Mouse (Mus musculus): ENCODE data around the gene Epha6. TPM values are rescaled to one million over a fixed set of nuclear protein-coding genes. Genes with fewer than 3 reads are reported as not detected.

The Epha6 gene
- polyA plus RNA-seq (2015; fragmentation: Nextera tagmentation; extraction: Ambion mirVana): 8.9 and 9.1 TPM in 2 replicates

DNA sequence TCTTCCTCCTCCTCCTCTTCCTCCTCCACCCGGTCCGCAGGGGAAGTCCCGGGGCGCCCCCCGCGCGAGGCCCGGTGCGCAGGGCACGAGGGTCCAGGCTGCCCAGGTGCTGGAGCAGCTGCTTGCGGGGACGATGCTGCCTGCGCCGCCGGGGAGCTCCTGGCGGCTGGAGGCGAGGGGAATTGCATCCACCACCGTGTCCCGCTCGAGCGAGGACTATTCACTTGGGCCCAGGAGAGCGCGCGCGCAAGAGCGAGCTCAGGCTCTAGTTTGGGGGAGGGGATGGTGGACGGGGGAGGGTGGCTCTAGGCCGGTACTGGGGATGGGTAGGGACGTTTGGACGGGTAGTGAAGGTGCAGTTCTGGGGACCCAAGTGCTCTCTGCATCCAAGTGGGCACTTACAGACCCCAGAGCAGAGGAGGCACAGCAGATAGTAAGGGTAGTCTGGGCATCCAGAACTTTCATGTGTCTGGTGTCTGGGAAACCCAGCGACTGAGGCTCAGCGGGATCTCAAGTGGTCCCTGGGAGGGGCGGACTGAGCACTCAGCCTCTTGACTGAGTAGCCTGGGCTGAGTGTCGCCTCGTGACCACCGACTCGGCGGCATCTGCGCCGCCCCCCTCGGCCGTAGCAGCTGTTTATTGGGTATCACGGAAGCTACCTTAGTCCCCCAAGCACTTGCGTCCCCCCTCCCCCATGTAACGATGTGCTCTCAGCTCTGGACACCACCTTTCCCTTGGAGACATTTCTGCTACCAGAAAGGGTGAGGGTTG is at the start of gene Epha6:
Gene Epha6 (minus strand): TSS at position 471 of the 771 bp plus-strand sequence.
- Histone ChIP-seq H3K36me3 (replicated peaks) (no peaks in the 10 kb centered on the region), H3K27ac (peak within 1 kb of the TSS; percentile 73), H3K9ac (peak within 1 kb of the TSS; percentile 70), H3K9me3 (no peaks in the 10 kb centered on the region), H3K4me3 (peak within 1 kb of the TSS; percentile 69), H3K4me2 (peak within 1 kb of the TSS; percentile 98), H3K27me3 (replicated peaks) (no peaks in the 10 kb centered on the region), H3K4me1 (peaks cover 13% of the 10 kb centered on the region)
- under 1% methylated on average over 45 of the region's 45 CpGs for WGBS
- peak; percentile 80 for ATAC-seq (replicated peaks)

DNA sequence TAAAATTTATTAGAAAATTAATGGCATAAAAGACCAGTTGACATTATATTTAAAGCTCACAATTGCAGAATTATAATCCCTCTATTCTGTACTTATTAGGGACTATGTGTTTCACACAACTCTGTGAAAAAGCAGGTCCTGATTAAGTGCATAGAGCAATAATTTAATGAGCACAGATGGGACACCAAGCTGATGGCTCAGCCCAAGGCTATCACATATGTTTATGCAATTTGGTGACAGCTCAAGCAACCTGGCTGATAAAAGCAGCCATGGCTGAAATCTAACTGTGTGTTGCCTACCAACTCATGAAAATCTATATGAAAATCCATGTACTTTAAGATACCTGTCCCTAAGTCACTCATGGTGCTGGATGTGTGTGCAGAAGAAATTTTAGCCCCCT is 46.4 kb upstream of the Epha6 start:
- no peak overlapping the region for H3K4me2 ChIP-seq
- H3K4me1 ChIP-seq: no peaks in the 10 kb centered on the region
- H3K9ac ChIP-seq: no peak overlapping the region
- H3K27ac ChIP-seq: no peak overlapping the region
- H3K27me3 ChIP-seq (replicated peaks): no peaks in the 10 kb centered on the region
- no peaks in the 10 kb centered on the region for H3K36me3 ChIP-seq (replicated peaks)
- no peaks in the 10 kb centered on the region for H3K9me3 ChIP-seq
- H3K4me3 ChIP-seq: no peak overlapping the region
- ATAC-seq (replicated peaks): no peak

DNA sequence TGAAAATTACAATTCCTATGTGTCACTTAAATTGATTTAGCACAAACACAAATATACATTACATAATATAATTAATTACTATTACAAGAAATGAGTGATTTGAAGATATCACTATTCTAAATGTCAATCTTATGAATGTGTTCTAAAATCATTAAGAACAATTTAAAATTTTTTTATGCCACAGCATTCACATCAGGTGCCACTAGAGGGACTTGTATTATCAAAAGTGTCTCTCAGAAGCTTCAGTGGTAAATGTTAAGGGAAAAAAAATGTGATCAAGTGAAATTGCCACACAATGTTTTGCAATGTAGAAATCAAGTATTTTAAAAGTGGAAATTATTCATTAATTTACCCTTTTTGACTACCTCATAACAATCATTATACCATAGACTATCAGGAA is 22.8 kb upstream of the Epha6 start:
- Histone ChIP-seq H3K4me1 (no peaks in the 10 kb centered on the region), H3K9me3 (no peaks in the 10 kb centered on the region), H3K4me2 (no peak overlapping the region), H3K9ac (no peak overlapping the region), H3K27ac (no peak overlapping the region), H3K27me3 (replicated peaks) (no peaks in the 10 kb centered on the region), H3K4me3 (no peak overlapping the region), H3K36me3 (replicated peaks) (no peaks in the 10 kb centered on the region)
- no peak for ATAC-seq (replicated peaks)

DNA sequence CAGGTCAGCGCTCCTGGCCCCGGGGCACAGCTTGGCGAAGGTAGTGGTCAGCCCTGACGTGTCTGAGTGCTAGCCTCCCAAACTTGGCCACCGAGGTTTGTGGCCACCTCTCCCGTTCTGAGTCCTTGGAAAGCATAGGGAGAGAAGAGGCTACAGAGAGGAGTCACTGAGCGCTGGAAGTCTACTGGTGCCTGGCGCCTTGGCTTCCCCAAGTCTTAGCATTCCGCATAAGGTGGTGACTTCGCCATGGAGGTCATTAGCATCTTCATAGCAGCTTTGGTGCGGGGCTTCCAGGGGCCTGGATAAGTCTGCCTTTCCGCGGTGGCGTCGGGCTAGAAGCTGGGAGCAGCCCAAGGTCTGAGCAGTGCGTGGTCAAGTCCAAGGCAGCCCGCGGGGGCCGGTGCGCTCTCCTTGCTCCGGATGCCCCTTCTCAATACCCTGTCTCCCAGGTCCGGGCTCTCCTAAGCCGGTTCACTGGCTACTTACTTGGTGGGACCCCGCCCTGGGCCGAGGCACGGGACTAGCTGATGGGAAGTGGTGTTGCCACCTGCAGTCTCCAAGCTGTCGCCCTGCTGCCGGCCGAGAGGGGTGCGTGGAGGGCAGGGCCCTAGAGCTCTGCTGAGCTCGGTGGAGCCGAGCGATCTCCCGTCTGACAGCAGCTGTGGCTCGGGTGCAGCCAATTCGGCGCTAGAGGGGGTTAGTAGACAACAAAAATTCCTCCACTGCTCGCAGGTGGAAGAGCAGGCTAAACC is 677 bp upstream of the Epha6 start:
- Histone ChIP-seq H3K9ac (peak overlapping the region; percentile 70), H3K4me3 (peak overlapping the region; percentile 69), H3K4me1 (peaks cover 13% of the 10 kb centered on the region), H3K9me3 (no peaks in the 10 kb centered on the region), H3K27ac (peak overlapping the region; percentile 73), H3K36me3 (replicated peaks) (no peaks in the 10 kb centered on the region), H3K27me3 (replicated peaks) (no peaks in the 10 kb centered on the region), H3K4me2 (peak overlapping the region; percentile 98)
- peak; percentile 93 for ATAC-seq (replicated peaks)
- WGBS: under 1% methylated on average over 38 of the region's 38 CpGs

DNA sequence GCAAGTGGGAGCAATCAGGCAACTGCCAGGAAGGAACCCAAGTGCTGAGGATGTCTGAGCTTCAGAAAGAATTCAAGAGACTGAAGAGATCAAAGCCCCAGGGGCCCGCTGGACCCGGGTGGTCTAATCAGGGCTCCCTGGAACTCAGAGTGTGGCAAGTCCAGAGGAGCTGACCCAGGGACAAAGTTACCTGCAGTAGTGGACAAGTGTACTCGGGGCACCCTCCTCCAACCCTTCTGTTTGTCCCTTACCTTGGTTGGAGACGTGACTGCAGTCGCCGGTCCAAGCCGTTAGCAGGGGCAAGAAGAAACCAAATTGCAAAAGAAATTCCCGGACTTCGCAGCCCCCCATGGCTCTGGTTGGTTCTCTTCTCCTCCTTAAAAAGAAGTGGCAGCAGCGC is 718 bp downstream of the Epha6 start:
- Histone ChIP-seq H3K27ac (peak overlapping the region; percentile 73; the same call in 1 of the 2 replicates), H3K4me2 (peak overlapping the region; percentile 98), H3K36me3 (replicated peaks) (no peaks in the 10 kb centered on the region), H3K4me1 (peaks cover 13% of the 10 kb centered on the region), H3K9me3 (no peaks in the 10 kb centered on the region), H3K4me3 (peak overlapping the region; percentile 69), H3K9ac (peak overlapping the region; percentile 70), H3K27me3 (replicated peaks) (no peaks in the 10 kb centered on the region)
- WGBS: under 1% methylated on average over 10 of the region's 10 CpGs
- ATAC-seq (replicated peaks): peak; percentile 3; the same call in 1 of the 2 replicates

DNA sequence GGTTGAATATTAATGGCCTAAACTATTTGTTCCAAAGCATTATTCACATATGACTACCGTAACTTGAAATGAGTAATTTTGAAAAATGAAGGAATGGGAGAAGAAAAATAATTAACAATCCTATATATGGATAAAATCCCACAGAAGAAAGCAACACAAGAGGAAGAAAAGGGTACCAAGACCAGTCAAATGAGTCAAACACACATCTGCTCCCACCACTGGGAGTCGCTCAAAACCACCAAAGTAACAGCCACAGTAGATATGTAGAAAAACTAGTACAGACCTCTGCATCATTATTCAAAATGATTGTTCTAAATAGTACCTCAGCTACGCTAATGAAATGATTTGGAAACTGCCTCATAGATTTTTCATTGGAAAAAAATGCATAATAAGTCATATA is 20.0 kb downstream of the Epha6 start:
- Histone ChIP-seq H3K36me3 (replicated peaks) (no peaks in the 10 kb centered on the region), H3K4me3 (no peak overlapping the region), H3K4me1 (no peaks in the 10 kb centered on the region), H3K27me3 (replicated peaks) (no peaks in the 10 kb centered on the region), H3K27ac (no peak overlapping the region), H3K4me2 (no peak overlapping the region), H3K9me3 (no peaks in the 10 kb centered on the region), H3K9ac (no peak overlapping the region)
- WGBS: 82% methylated on average over 3 of the region's 3 CpGs
- ATAC-seq (replicated peaks): no peak

DNA sequence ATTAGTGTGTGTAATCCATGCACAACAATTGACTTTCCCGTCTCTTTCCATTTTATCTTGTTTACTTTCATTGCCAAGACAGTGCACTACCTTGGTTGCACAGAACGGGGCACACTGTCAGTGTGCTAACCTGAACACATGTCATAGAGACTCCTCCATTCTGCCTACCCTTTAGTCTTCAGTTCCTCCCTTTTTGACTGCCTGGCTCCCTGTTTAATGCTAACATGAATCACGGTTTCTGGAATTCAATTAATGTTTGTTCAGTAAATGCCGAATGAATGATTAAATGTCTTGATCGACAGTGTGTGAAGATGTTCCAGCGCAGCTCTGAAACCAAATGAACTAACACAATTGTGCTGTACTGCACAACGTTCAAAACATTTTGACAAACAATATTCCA is 20.6 kb downstream of the Epha6 start:
- H3K27me3 ChIP-seq (replicated peaks): no peaks in the 10 kb centered on the region
- ATAC-seq (replicated peaks): no peak
- H3K27ac ChIP-seq: no peak overlapping the region
- WGBS: 73% methylated on average over 7 of the region's 7 CpGs
- no peaks in the 10 kb centered on the region for H3K9me3 ChIP-seq
- no peak overlapping the region for H3K4me2 ChIP-seq
- H3K36me3 ChIP-seq (replicated peaks): no peaks in the 10 kb centered on the region
- no peak overlapping the region for H3K4me3 ChIP-seq
- H3K9ac ChIP-seq: no peak overlapping the region
- no peaks in the 10 kb centered on the region for H3K4me1 ChIP-seq

DNA sequence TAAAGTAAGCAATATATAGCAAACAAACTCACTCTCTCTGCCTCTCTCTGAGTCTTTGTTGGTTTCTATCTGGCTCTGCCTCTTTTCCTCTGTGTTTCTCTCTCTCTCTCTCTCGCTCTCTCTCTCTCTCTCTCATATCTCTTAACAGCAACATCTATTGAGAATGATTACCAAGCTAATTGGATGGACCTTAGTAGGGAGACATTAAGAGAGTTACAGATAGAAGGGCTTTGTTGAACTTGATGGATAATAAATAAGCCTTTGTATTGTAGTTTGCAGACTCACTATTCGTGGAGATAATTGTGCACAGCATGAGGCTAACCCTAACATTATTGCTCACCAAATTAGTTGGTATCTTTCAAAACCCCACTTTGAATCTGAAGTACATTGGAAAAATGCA is 34.8 kb downstream of the Epha6 start:
- Histone ChIP-seq H3K36me3 (replicated peaks) (no peaks in the 10 kb centered on the region), H3K4me3 (no peak overlapping the region), H3K4me1 (no peaks in the 10 kb centered on the region), H3K9me3 (no peaks in the 10 kb centered on the region), H3K9ac (no peak overlapping the region), H3K27me3 (replicated peaks) (no peaks in the 10 kb centered on the region), H3K4me2 (no peak overlapping the region), H3K27ac (no peak overlapping the region)
- WGBS: 62% methylated on average over 2 of the region's 2 CpGs
- ATAC-seq (replicated peaks): no peak

DNA sequence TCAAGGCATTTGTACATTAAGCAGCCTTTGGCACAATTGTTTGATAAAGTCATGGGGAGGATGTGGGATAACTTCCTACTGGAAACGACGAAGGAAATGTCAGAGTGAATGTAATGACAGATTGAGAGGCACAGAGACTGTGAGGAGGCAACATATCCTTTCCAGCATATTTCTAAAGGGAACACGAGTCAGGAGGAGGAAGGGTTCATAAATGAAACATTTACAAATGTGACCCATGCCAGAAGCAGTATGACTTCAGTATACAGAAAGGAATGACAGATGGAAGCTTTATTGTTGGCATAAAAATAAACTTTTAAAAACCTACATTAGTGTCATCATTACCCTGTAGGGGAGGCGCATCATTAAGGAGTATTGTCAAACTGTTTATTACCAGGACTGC is 60.9 kb downstream of the Epha6 start:
- Histone ChIP-seq H3K9me3 (no peaks in the 10 kb centered on the region), H3K36me3 (replicated peaks) (no peaks in the 10 kb centered on the region), H3K4me3 (no peak overlapping the region), H3K9ac (no peak overlapping the region), H3K4me2 (no peak overlapping the region), H3K27ac (no peak overlapping the region), H3K4me1 (no peaks in the 10 kb centered on the region), H3K27me3 (replicated peaks) (no peaks in the 10 kb centered on the region)
- no peak for ATAC-seq (replicated peaks)
- WGBS: 70% methylated on average over 4 of the region's 4 CpGs

DNA sequence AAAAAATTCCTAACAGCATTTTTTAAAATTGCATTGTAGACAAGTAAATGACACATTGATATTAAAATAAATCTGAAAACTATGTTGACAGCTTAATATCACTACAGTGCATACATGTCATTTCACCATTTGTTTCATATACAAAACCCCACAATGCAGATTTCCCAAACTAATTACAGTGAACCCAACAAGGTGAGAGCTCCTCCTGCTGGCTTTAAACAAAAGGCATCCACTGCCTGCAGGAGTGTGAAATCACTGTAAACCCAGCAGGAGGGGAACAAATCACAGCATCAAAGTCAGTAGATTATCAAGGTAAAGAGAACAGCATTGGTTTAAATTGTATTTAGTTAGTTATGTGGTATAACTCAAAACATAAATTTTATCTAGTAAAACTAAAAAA is 67.1 kb downstream of the Epha6 start:
- Histone ChIP-seq H3K36me3 (replicated peaks) (no peaks in the 10 kb centered on the region), H3K27ac (no peak overlapping the region), H3K4me3 (no peak overlapping the region), H3K27me3 (replicated peaks) (no peaks in the 10 kb centered on the region), H3K9ac (no peak overlapping the region), H3K4me2 (no peak overlapping the region), H3K9me3 (no peaks in the 10 kb centered on the region), H3K4me1 (no peaks in the 10 kb centered on the region)
- ATAC-seq (replicated peaks): peak; percentile 77

DNA sequence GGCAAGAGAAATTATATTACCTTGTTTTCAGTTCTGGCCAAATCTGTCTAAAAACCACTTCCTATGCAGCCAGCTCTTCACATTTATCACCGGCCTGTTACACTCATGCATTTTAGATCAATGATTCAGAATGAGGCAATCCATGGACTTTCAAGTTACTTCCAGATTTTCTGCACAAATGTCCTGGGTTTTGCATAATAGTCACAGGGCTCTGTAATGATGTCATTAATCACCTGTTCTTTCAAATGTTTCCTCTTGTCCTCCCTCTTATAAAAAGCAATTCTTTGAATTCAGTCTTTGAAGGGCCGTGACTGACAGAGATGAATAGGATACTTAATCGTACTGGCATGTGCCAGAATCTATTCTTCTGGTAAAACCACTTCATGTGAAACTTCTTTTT is 95.6 kb downstream of the Epha6 start:
- H3K9me3 ChIP-seq: no peaks in the 10 kb centered on the region
- no peak overlapping the region for H3K27ac ChIP-seq
- ATAC-seq (replicated peaks): no peak
- H3K4me3 ChIP-seq: no peak overlapping the region
- H3K4me1 ChIP-seq: no peaks in the 10 kb centered on the region
- no peak overlapping the region for H3K9ac ChIP-seq
- no peaks in the 10 kb centered on the region for H3K36me3 ChIP-seq (replicated peaks)
- WGBS: 24% methylated on average over 3 of the region's 3 CpGs
- H3K27me3 ChIP-seq (replicated peaks): no peaks in the 10 kb centered on the region
- H3K4me2 ChIP-seq: no peak overlapping the region

DNA sequence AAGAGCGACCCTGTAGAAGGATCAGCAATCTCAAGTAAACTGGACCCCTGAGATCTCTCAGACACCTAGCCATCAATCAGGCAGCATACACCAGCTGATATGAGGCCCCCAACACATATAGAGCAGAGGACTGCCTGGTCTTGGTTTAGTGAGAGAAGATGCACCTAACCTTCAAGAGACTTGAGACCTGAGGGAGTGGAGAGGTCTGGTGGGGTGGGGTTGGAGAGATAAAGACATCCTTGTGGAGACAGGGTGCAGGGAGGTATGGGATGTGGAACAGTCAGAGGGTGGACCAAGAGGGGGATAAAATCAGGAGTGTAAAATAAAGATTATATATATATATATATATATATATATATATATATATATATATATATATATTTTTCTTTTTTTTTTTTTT is 105.8 kb downstream of the Epha6 start:
- 97% methylated on average over 1 of the region's 1 CpGs for WGBS
- H3K4me2 ChIP-seq: no peak overlapping the region
- H3K27me3 ChIP-seq (replicated peaks): no peaks in the 10 kb centered on the region
- H3K9me3 ChIP-seq: no peaks in the 10 kb centered on the region
- no peak for ATAC-seq (replicated peaks)
- no peak overlapping the region for H3K9ac ChIP-seq
- H3K27ac ChIP-seq: no peak overlapping the region
- no peaks in the 10 kb centered on the region for H3K36me3 ChIP-seq (replicated peaks)
- H3K4me3 ChIP-seq: no peak overlapping the region
- no peaks in the 10 kb centered on the region for H3K4me1 ChIP-seq

DNA sequence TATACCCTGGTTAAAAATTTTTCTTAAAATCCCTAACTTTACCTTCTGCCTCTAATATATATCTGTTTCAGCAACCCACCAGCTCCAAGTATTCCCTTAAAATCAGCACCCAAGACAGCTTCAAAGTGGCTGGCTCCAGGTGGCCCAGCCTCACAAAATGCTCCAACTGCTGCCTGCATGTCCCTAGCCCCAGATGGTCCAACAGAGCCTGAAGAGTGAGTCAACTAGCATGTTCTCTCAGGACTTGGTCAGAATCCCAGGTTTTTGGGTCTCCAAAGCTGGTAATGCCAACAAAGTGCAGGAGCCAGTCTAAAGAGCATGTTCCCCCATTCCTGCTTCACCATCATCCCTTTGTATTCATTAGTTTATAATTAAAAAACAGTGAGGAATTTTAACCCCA is 129.6 kb downstream of the Epha6 start:
- H3K4me2 ChIP-seq: no peak overlapping the region
- no peak overlapping the region for H3K4me3 ChIP-seq
- no peaks in the 10 kb centered on the region for H3K27me3 ChIP-seq (replicated peaks)
- no peak for ATAC-seq (replicated peaks)
- no peaks in the 10 kb centered on the region for H3K9me3 ChIP-seq
- no peaks in the 10 kb centered on the region for H3K36me3 ChIP-seq (replicated peaks)
- H3K27ac ChIP-seq: no peak overlapping the region
- no peak overlapping the region for H3K9ac ChIP-seq
- no peaks in the 10 kb centered on the region for H3K4me1 ChIP-seq
